Mouse (Mus musculus) spleen, embryonic (tissue): ENCODE data around the gene Sptbn4.
"Not testable (repeated sequence)": the region's sequence is repeated elsewhere in the genome, so short reads cannot be mapped to it uniquely, and the experiment has no call there.

ENCODE experiments used
- CTCF ChIA-PET: fragments of 350-600 bp; sonication (Branson Sonifier 250); formaldehyde crosslinking; loops from one replicate; lab custom pipeline; 2022; lab: Charles Lee

Gene Sptbn4

GRCm38 (mm10) chr7:27447419-27448286, at the start of gene Sptbn4, which contains the start of gene Blvrb:
Gene Sptbn4, minus strand, starts transcription at chr7:27447686.
Gene Blvrb, plus strand, starts transcription at chr7:27447978.
- CTCF ChIA-PET: no interaction called here

- CTCF ChIA-PET: not testable (repeated sequence)
Measured at GRCm38 (mm10) chr7:27494659-27495367, 47.3 kb upstream of the Sptbn4 start.

- CTCF ChIA-PET: no interaction called here
Measured at GRCm38 (mm10) chr7:27493450-27493849, 46.0 kb upstream of the Sptbn4 start.

GRCm38 (mm10) chr7:27493022-27493421, 45.5 kb upstream of the Sptbn4 start:
- CTCF ChIA-PET: no interaction called here

- CTCF ChIA-PET: interaction anchor here (0.5 to 2.1 kb wide), 2 partner anchors 53 to 234 kb away, joined by 3 to 6 read pairs; partner anchors contain the start of gene Numbl
Measured at GRCm38 (mm10) chr7:27491856-27492255, 44.4 kb upstream of the Sptbn4 start.

GRCm38 (mm10) chr7:27490543-27491329, 43.2 kb upstream of the Sptbn4 start:
- CTCF ChIA-PET: interaction anchor here (0.6 to 2.1 kb wide), 3 partner anchors 52 to 195 kb away, joined by 3 to 8 read pairs (median 6); no protein-coding TSS in a partner anchor

GRCm38 (mm10) chr7:27490227-27490542, 42.7 kb upstream of the Sptbn4 start:
- CTCF ChIA-PET: interaction anchor here (0.6 to 2.1 kb wide), 2 partner anchors 52 to 187 kb away, joined by 6 to 8 read pairs; no protein-coding TSS in a partner anchor

GRCm38 (mm10) chr7:27489270-27489869, 41.9 kb upstream of the Sptbn4 start:
- CTCF ChIA-PET: no interaction called here

- CTCF ChIA-PET: interaction anchor here (0.6 to 1.6 kb wide), 2 partner anchors 10 to 15 kb away, joined by 4 to 5 read pairs; no protein-coding TSS in a partner anchor
Measured at GRCm38 (mm10) chr7:27487740-27488268, 40.3 kb upstream of the Sptbn4 start.

- CTCF ChIA-PET: interaction anchor here (0.7 to 1.6 kb wide), 2 partner anchors 14 to 44 kb away, joined by 5 to 13 read pairs; no protein-coding TSS in a partner anchor
Measured at GRCm38 (mm10) chr7:27486770-27487697, 39.5 kb upstream of the Sptbn4 start, which contains the start of gene Sertad1. Gene Sertad1, plus strand, starts transcription at chr7:27486910.

- CTCF ChIA-PET: interaction anchor here (0.7 kb wide), 1 partner anchor 43 kb away, joined by 13 read pairs; no protein-coding TSS in a partner anchor
Measured at GRCm38 (mm10) chr7:27486102-27486769, 38.8 kb upstream of the Sptbn4 start.

GRCm38 (mm10) chr7:27483860-27484259, 36.4 kb upstream of the Sptbn4 start:
- CTCF ChIA-PET: no interaction called here

- CTCF ChIA-PET: no interaction called here
Measured at GRCm38 (mm10) chr7:27481627-27481969, 34.1 kb upstream of the Sptbn4 start.

- CTCF ChIA-PET: no interaction called here
Measured at GRCm38 (mm10) chr7:27480927-27481626, 33.6 kb upstream of the Sptbn4 start.

- CTCF ChIA-PET: no interaction called here
Measured at GRCm38 (mm10) chr7:27480506-27480905, 33.0 kb upstream of the Sptbn4 start.

GRCm38 (mm10) chr7:27479750-27480149, 32.3 kb upstream of the Sptbn4 start:
- CTCF ChIA-PET: no interaction called here

- CTCF ChIA-PET: interaction anchor here (0.6 to 0.7 kb wide), 2 partner anchors 9 to 41 kb away, joined by 3 to 4 read pairs; no protein-coding TSS in a partner anchor
Measured at GRCm38 (mm10) chr7:27478561-27478960, 31.1 kb upstream of the Sptbn4 start.

- CTCF ChIA-PET: interaction anchor here (0.6 to 0.8 kb wide), 2 partner anchors 13 to 33 kb away, joined by 3 to 4 read pairs; no protein-coding TSS in a partner anchor
Measured at GRCm38 (mm10) chr7:27476098-27476635, 28.7 kb upstream of the Sptbn4 start.
